Mouse (Mus musculus) right cerebral cortex, postnatal 36 days (tissue): ENCODE results near the gene Gm436.

ENCODE experiments used
- DNase-seq, 2 experiments: peaks; one replicate each; pipeline ENCODE4 v3.0.0; 2022; ENCODE audit warnings: low spot score in 2 of 2, mixed read lengths in 1 of 2

Gene Gm436

GRCm38 (mm10) chr4:144686268-144686667, at the start of gene Gm436:
TSS of gene Gm436 (minus strand) at chr4:144686368.
- DNase-seq: no peak

GRCm38 (mm10) chr4:144721304-144721703, 35.1 kb upstream of the Gm436 start, which contains the start of gene Gm13178:
TSS of gene Gm13178 (minus strand) at chr4:144721404.
- DNase-seq: no peak

- no peak for DNase-seq
Measured at GRCm38 (mm10) chr4:144719691-144720090, 33.5 kb upstream of the Gm436 start.

GRCm38 (mm10) chr4:144718288-144718687, 32.1 kb upstream of the Gm436 start:
- no peak for DNase-seq

- DNase-seq: no peak
Measured at GRCm38 (mm10) chr4:144638263-144638662, 47.9 kb downstream of the Gm436 start.
